8 mouse cellular contexts compared by ENCODE assay signal in genomic region chr14:41008138-41008537, GRCm38 (mm10). TPM values are rescaled to one million over a fixed set of nuclear protein-coding genes. Genes with fewer than 3 reads are reported as not detected.
DNase-seq lines count a peak whose midpoint lies in the region; ATAC-seq and TF ChIP-seq lines count a peak whose summit lies in the region.
"Had no signal": no experiment of that assay in that cellular context is flagged by ENCODE, and none has a peak within 500 bp of the region (broad histone marks: within the 10 kb centered on the region; RNA-seq: fewer than 3 reads in every experiment).

No protein-coding gene starts in this region.

- H3K9me3 ChIP-seq in hindbrain, embryonic 16.5 days (ENCODE audit: control insufficient read depth, low read length), result no peaks in the 10 kb centered on the region
- H3K9me3 ChIP-seq in limb, embryonic 14.5 days (ENCODE audit: control insufficient read depth, low read length), result no peaks in the 10 kb centered on the region
- H3K9me3 ChIP-seq: limb, embryonic 12.5 days had no signal

- H3K27ac ChIP-seq in hindbrain, embryonic 16.5 days (ENCODE audit: low read depth, low read length), result no peak overlapping the region
- no peak overlapping the region for H3K27ac ChIP-seq in limb, embryonic 14.5 days (replicated peaks; ENCODE audit: low read depth, low read length)
- H3K27ac ChIP-seq: limb, embryonic 12.5 days had no signal

- no peak overlapping the region for H3K4me2 ChIP-seq in hindbrain, embryonic 16.5 days (ENCODE audit: low read length)
- no peak overlapping the region for H3K4me2 ChIP-seq in limb, embryonic 14.5 days (replicated peaks; ENCODE audit: low read depth, low read length, severe bottlenecking)
- H3K4me2 ChIP-seq: limb, embryonic 12.5 days had no signal

- TF ChIP-seq POLR2A in limb, embryonic 14.5 days (IDR thresholded peaks at IDR 0.05; ENCODE audit: borderline replicate concordance, extremely low read depth, insufficient read depth, insufficient read length), result no peak

- H3K4me1 ChIP-seq in hindbrain, embryonic 16.5 days (ENCODE audit: control insufficient read depth, insufficient read depth, low read depth, low read length), result peaks cover 21% of the 10 kb centered on the region
- H3K4me1 ChIP-seq in limb, embryonic 14.5 days (ENCODE audit: control insufficient read depth, insufficient read depth, low read length), result peaks cover 9% of the 10 kb centered on the region; the same call in 1 of the 2 replicates

- no peaks in the 10 kb centered on the region for H3K27me3 ChIP-seq in hindbrain, embryonic 16.5 days (replicated peaks; ENCODE audit: control insufficient read depth, insufficient read depth, low read length)
- no peaks in the 10 kb centered on the region for H3K27me3 ChIP-seq in limb, embryonic 14.5 days (ENCODE audit: control insufficient read depth, insufficient read depth, low read length)
- H3K27me3 ChIP-seq: limb, embryonic 12.5 days had no signal

- H3K36me3 ChIP-seq in hindbrain, embryonic 16.5 days (ENCODE audit: control insufficient read depth, insufficient read depth, low read length), result no peaks in the 10 kb centered on the region
- H3K36me3 ChIP-seq in limb, embryonic 14.5 days (ENCODE audit: control insufficient read depth, insufficient read depth, low read length), result no peaks in the 10 kb centered on the region
- H3K36me3 ChIP-seq: limb, embryonic 12.5 days had no signal

- ATAC-seq in hindbrain, embryonic 16.5 days, result peak; percentile 69
- ATAC-seq in limb, embryonic 14.5 days (ENCODE audit: low FRiP score, low read depth), result peak; percentile 65; the same call in 1 of the 2 replicates
- ATAC-seq in frontal cortex, adult (ENCODE audit: low TSS enrichment), result no peak

- no peak overlapping the region for H3K4me3 ChIP-seq in hindbrain, embryonic 16.5 days (ENCODE audit: low read length)
- no peak overlapping the region for H3K4me3 ChIP-seq in limb, embryonic 14.5 days (replicated peaks; ENCODE audit: low read length)
- H3K4me3 ChIP-seq: limb, embryonic 12.5 days had no signal

- H3K9ac ChIP-seq in hindbrain, embryonic 16.5 days (ENCODE audit: low read depth, low read length), result no peak overlapping the region
- H3K9ac ChIP-seq in limb, embryonic 14.5 days (ENCODE audit: low read depth, low read length, severe bottlenecking), result no peak overlapping the region
- H3K9ac ChIP-seq: limb, embryonic 12.5 days had no signal

- 69% methylated on average over 2 of the region's 2 CpGs for WGBS in hindbrain, embryonic 16.5 days
- 69% methylated on average over 2 of the region's 2 CpGs for WGBS in limb, embryonic 14.5 days

- DNase-seq in ovary, postnatal 36 days (ENCODE audit: low spot score), result peak; percentile 27
- no peak for DNase-seq in ovary, adult 18-20 months (ENCODE audit: low spot score)
- no peak for DNase-seq in limb, embryonic 14.5 days (ENCODE audit: low spot score)
- DNase-seq in spleen, postnatal 4 days (ENCODE audit: low spot score in 2 of 2), result peak; percentile 35 to 67
- DNase-seq in gastrocnemius, adult 18-20 months (ENCODE audit: low spot score), result no peak

RNA-seq across cellular contexts. Expression of gene Fam213a, which starts 5.5 kb away (rescaled TPM):
- 110 and 123 TPM in 2 replicates for polyA plus RNA-seq in hindbrain, embryonic 16.5 days (2015; fragmentation: Nextera tagmentation; extraction: Ambion mirVana)
- polyA plus RNA-seq in limb, embryonic 14.5 days (2012; rRNA removed), result 13.7 and 19.6 TPM in 2 replicates
- polyA plus RNA-seq in limb, embryonic 14.5 days (2014; fragmentation: Nextera tagmentation; extraction: Ambion mirVana), result 27.1 and 29.8 TPM in 2 replicates
- total RNA-seq in gastrocnemius, adult 18-20 months (2021), result 10 to 100 TPM; 31.6 to 31.9 TPM

RNA-seq across cellular contexts. Expression of gene Tspan14, which starts 41.5 kb away (rescaled TPM):
- 52.5 and 60.6 TPM in 2 replicates for polyA plus RNA-seq in hindbrain, embryonic 16.5 days (2015; fragmentation: Nextera tagmentation; extraction: Ambion mirVana)
- polyA plus RNA-seq in limb, embryonic 14.5 days (2012; rRNA removed), result 75.2 and 81.8 TPM in 2 replicates
- 75.5 and 80.0 TPM in 2 replicates for polyA plus RNA-seq in limb, embryonic 14.5 days (2014; fragmentation: Nextera tagmentation; extraction: Ambion mirVana)
- total RNA-seq in gastrocnemius, adult 18-20 months (2021), result 10 to 100 TPM; 10.6 to 13.1 TPM

Comparison
In these comparisons a context has a peak if more than half of its experiments do, and no peak if none do; other contexts are left out.
1. DNase-seq: peak in ovary, postnatal 36 days (single experiment) and spleen, postnatal 4 days (2 of 2); none in ovary, adult 18-20 months (single experiment), limb, embryonic 14.5 days (single experiment) and gastrocnemius, adult 18-20 months (single experiment).